Mouse (Mus musculus): ENCODE data around the gene Tenm2. TPM values are rescaled to one million over a fixed set of nuclear protein-coding genes. Genes with fewer than 3 reads are reported as not detected.

Gene Tenm2
- not detected for total RNA-seq (2023)

DNA sequence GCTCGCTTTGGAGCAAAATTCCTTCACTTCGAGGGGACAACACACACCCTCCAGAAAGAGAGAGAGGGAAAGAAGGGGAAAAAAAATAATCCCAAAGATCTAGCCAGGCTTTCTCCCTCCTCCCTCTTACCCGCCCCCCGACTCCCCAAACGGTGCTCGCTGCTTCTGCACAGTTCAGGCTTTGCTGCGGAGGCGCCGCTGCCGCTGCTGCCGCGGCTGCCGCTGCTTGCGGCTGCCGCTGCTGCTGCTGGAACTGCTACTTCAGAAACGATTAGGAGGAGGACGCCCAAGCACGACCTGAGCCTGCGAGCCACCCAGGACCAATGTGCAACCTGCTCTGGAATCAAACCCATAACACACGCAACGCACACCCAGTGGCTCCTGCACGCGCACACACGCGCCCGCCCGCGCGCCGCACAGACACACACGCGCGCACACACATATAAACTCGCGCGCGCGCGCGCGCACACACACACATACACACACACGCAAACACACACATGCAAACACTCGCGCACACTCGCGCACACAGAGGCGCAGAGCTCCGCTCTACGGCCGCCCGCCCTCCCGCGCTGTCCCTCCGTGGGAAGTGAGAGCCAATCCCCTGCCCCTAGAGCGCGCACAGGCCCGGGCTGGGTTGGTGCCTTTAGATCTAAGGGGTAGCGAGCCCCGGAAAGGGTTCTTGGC is at the start of gene Tenm2:
Gene Tenm2 (minus strand): TSS at position 51 of the 687 bp plus-strand sequence.

DNA sequence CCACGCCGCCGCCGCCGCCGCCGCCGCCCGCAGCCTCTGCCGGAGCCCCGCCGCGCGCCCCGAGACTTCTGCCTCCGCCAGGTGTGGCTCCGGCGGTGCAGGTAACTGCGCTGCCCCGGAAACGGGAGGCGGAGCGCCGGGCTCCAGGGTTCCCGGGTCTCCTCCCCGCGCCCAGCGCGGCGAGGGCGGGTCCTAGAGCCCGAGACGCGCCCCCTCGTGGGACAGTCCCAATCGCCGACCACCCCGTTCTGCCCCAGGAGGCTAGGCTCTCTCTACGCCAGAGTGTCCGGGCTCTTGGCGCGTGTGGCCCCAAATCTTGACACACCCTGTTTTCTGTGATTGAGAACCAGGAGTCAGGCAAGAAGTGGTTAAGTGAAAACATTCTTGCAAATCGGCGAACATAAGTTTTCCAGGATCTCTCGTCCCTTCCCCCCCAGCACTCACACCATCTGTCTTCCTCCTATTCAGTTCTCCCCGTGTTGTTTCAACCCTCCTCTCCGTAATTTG is 1255.3 kb downstream of the Tenm2 start, which contains the start of gene Wwc1:
Gene Wwc1 (minus strand): TSS at position 117 of the 507 bp plus-strand sequence.

